Mouse (Mus musculus): ENCODE measurements at regions not wholly inside any gene's neighbourhood (a gene's known extent, or its start where the extent isn't known, plus 50 kb on each side); places are given as distances from the start of the nearest gene placed in this dataset.

DNA sequence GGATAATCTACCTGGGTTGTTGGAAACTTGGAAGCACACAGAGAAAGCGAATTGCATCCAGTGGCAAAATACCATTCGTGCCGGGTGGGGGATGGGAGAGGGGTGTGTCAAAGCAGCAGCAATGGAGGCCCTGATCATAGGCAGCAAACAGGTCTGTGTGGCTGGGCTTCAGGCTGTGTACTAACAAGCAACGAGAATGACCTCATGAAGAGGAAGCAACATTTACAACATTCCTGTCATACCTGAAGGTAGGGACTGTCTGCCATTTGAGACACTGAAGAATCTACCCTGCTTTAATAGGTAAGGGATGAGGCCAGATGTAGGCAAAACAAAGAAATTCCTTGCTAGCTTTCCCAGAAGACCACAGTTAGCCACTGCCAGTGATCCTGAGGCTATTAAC is 62.0 kb upstream of the Arhgap21 start:
- no peaks in the 10 kb centered on the region; the same call in 1 of the 2 replicates for H3K4me1 ChIP-seq (ENCODE audit: control insufficient read depth, insufficient read depth, low read depth, low read length)
- no peak overlapping the region for H3K4me3 ChIP-seq (ENCODE audit: low read length)
- no peaks in the 10 kb centered on the region for H3K27me3 ChIP-seq (replicated peaks; ENCODE audit: control insufficient read depth, insufficient read depth, low read length)
- H3K4me2 ChIP-seq (ENCODE audit: low read length), result no peak overlapping the region
- no peaks in the 10 kb centered on the region for H3K9me3 ChIP-seq (ENCODE audit: control insufficient read depth, low read length)
- no peak for ATAC-seq
- 74% methylated on average over 4 of the region's 4 CpGs for WGBS
- no peaks in the 10 kb centered on the region for H3K36me3 ChIP-seq (ENCODE audit: control insufficient read depth, insufficient read depth, low read length)
- H3K27ac ChIP-seq (ENCODE audit: low read depth, low read length), result no peak overlapping the region
- no peak overlapping the region for H3K9ac ChIP-seq (ENCODE audit: low read depth, low read length)

DNA sequence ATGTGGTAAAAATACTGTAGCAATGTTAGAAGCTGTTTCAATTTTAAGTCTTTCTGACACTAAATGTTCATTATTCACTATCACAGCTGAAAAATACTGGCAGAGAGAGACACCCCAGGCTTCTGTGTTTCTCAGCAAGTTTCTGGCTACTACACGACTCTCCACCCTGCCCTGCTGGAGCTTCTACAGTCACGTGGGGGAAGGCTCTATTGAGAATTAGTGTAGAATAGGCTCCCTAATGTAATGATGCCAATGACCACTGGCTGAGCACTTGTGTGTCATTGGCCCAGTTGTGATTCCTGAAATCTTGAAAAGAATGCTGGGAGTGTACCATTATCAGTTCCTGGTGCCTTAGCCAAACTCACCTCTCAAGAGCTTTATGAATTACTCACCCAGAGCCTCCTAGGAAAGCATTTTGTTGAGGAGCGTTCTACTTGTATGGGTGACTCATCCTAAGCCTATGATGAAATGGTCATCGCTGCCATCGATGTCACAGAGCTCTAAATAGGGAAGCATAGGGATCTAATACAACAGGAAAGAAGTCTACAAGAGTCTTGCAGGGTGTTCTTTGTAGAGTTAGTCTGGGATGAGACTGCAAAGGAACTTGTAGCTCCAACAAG is 60.8 kb upstream of the Arhgap21 start:
- H3K4me1 ChIP-seq (ENCODE audit: control insufficient read depth, insufficient read depth, low read depth, low read length), result no peaks in the 10 kb centered on the region
- no peaks in the 10 kb centered on the region for H3K36me3 ChIP-seq (ENCODE audit: control insufficient read depth, insufficient read depth, low read length)
- H3K9me3 ChIP-seq (ENCODE audit: control insufficient read depth, low read length), result no peaks in the 10 kb centered on the region
- no peak overlapping the region for H3K27ac ChIP-seq (ENCODE audit: low read depth, low read length)
- no peak overlapping the region for H3K4me3 ChIP-seq (ENCODE audit: low read length)
- ATAC-seq, result no peak
- 79% methylated on average over 5 of the region's 5 CpGs for WGBS
- no peaks in the 10 kb centered on the region for H3K27me3 ChIP-seq (replicated peaks; ENCODE audit: control insufficient read depth, insufficient read depth, low read length)
- H3K4me2 ChIP-seq (ENCODE audit: low read length), result no peak overlapping the region
- H3K9ac ChIP-seq (ENCODE audit: low read depth, low read length), result no peak overlapping the region

DNA sequence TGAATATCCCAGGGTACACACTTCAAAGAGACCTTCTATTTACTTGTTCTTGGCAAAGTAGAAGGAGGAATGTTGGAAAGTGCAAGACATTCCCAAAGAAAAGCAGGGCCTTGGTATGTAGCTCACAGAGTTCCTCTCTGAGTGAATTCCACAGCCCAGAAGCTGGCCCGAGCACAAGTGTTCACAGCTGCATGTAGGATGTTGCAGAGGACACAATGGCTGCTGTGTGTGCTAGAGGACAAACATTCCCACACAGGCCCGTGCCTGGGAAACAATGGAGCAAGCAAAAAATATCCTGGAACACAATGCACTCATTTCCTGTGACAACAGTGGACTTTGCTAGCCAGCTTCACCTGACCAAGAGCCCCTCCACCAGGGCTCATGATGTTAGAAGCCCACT is 59.9 kb upstream of the Arhgap21 start:
- WGBS, result 23% methylated on average over 2 of the region's 2 CpGs
- no peak for ATAC-seq

DNA sequence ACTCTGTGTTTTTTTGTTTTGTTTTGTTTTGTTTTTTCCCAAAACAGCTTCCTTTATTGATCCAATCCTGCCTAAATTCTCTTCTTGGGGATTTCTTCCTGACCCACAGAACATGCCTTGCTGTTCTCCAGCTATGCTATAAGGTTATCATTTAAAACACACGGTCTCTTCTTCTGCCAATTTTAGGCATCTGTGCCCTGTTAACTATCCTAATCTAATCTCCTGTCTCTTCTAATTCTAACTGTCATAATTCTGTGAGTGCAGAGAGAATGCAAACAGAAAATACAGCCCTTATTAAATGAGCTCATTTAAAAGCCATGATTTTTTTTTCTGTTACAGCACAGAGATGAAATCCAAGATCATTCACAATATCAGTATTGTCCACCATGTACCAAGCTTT is 49.9 kb upstream of the Arhgap21 start:
- WGBS, result 84% methylated on average over 1 of the region's 1 CpGs
- ATAC-seq, result no peak
- no peak overlapping the region for H3K4me3 ChIP-seq (ENCODE audit: low read length)
- no peaks in the 10 kb centered on the region for H3K9me3 ChIP-seq (ENCODE audit: control insufficient read depth, low read length)
- H3K4me1 ChIP-seq (ENCODE audit: control insufficient read depth, insufficient read depth, low read depth, low read length), result no peaks in the 10 kb centered on the region
- no peak overlapping the region for H3K4me2 ChIP-seq (ENCODE audit: low read length)
- H3K36me3 ChIP-seq (ENCODE audit: control insufficient read depth, insufficient read depth, low read length), result no peaks in the 10 kb centered on the region
- H3K27ac ChIP-seq (ENCODE audit: low read depth, low read length), result no peak overlapping the region
- no peaks in the 10 kb centered on the region for H3K27me3 ChIP-seq (replicated peaks; ENCODE audit: control insufficient read depth, insufficient read depth, low read length)
- no peak overlapping the region for H3K9ac ChIP-seq (ENCODE audit: low read depth, low read length)

More for the DNA sequence above, 59.9 kb upstream of the Arhgap21 start:
- H3K27ac ChIP-seq (ENCODE audit: low read depth, low read length), result no peak overlapping the region
- H3K9me3 ChIP-seq (ENCODE audit: control insufficient read depth, low read length), result no peaks in the 10 kb centered on the region
- H3K36me3 ChIP-seq (ENCODE audit: control insufficient read depth, insufficient read depth, low read length), result no peaks in the 10 kb centered on the region
- no peaks in the 10 kb centered on the region for H3K27me3 ChIP-seq (replicated peaks; ENCODE audit: control insufficient read depth, insufficient read depth, low read length)
- no peak overlapping the region for H3K9ac ChIP-seq (ENCODE audit: low read depth, low read length)
- no peak overlapping the region for H3K4me3 ChIP-seq (ENCODE audit: low read length)
- no peaks in the 10 kb centered on the region for H3K4me1 ChIP-seq (ENCODE audit: control insufficient read depth, insufficient read depth, low read depth, low read length)
- H3K4me2 ChIP-seq (ENCODE audit: low read length), result no peak overlapping the region

Measured in hindbrain, embryonic 16.5 days (tissue).